Mouse (Mus musculus): ENCODE results near the gene Oxtr.

The Oxtr gene

GRCm38 (mm10) chr6:112489910-112490559 lies at the start of gene Oxtr:
Gene Oxtr (minus strand): TSS chr6:112489943.
- DNase-seq (ENCODE audit: low read depth, low spot score) = no peak

- no peak for DNase-seq (ENCODE audit: low read depth, low spot score)
Measured at GRCm38 (mm10) chr6:112525434-112525833, 35.7 kb upstream of the Oxtr start.

GRCm38 (mm10) chr6:112524459-112524858 lies 34.7 kb upstream of the Oxtr start:
- DNase-seq (ENCODE audit: low read depth, low spot score) = no peak

GRCm38 (mm10) chr6:112517991-112518390 lies 28.2 kb upstream of the Oxtr start:
- no peak for DNase-seq (ENCODE audit: low read depth, low spot score)

- DNase-seq (ENCODE audit: low read depth, low spot score) = no peak
Measured at GRCm38 (mm10) chr6:112517572-112517971, 27.8 kb upstream of the Oxtr start.

GRCm38 (mm10) chr6:112516496-112516895 lies 26.8 kb upstream of the Oxtr start:
- DNase-seq (ENCODE audit: low read depth, low spot score) = no peak

- no peak for DNase-seq (ENCODE audit: low read depth, low spot score)
Measured at GRCm38 (mm10) chr6:112514591-112514990, 24.8 kb upstream of the Oxtr start.

- no peak for DNase-seq (ENCODE audit: low read depth, low spot score)
Measured at GRCm38 (mm10) chr6:112510346-112510745, 20.6 kb upstream of the Oxtr start.

- DNase-seq (ENCODE audit: low read depth, low spot score) = no peak
Measured at GRCm38 (mm10) chr6:112509590-112510131, 19.9 kb upstream of the Oxtr start.

GRCm38 (mm10) chr6:112507617-112508016 lies 17.9 kb upstream of the Oxtr start:
- DNase-seq (ENCODE audit: low read depth, low spot score) = no peak

GRCm38 (mm10) chr6:112501156-112501555 lies 11.4 kb upstream of the Oxtr start:
- DNase-seq (ENCODE audit: low read depth, low spot score) = peak; percentile 10

GRCm38 (mm10) chr6:112499456-112499855 lies 9.7 kb upstream of the Oxtr start:
- DNase-seq (ENCODE audit: low read depth, low spot score) = no peak

- no peak for DNase-seq (ENCODE audit: low read depth, low spot score)
Measured at GRCm38 (mm10) chr6:112498716-112499115, 9.0 kb upstream of the Oxtr start.

GRCm38 (mm10) chr6:112497456-112497855 lies 7.7 kb upstream of the Oxtr start:
- DNase-seq (ENCODE audit: low read depth, low spot score) = no peak

- DNase-seq (ENCODE audit: low read depth, low spot score) = no peak
Measured at GRCm38 (mm10) chr6:112496291-112497060, 6.7 kb upstream of the Oxtr start.

GRCm38 (mm10) chr6:112495219-112495618 lies 5.5 kb upstream of the Oxtr start:
- DNase-seq (ENCODE audit: low read depth, low spot score) = no peak

GRCm38 (mm10) chr6:112494620-112495081 lies 4.9 kb upstream of the Oxtr start:
- DNase-seq (ENCODE audit: low read depth, low spot score) = peak; percentile 14

GRCm38 (mm10) chr6:112493371-112493770 lies 3.6 kb upstream of the Oxtr start:
- DNase-seq (ENCODE audit: low read depth, low spot score) = no peak

- DNase-seq (ENCODE audit: low read depth, low spot score) = no peak
Measured at GRCm38 (mm10) chr6:112492656-112493055, 2.9 kb upstream of the Oxtr start.

- DNase-seq (ENCODE audit: low read depth, low spot score) = no peak
Measured at GRCm38 (mm10) chr6:112491521-112491920, 1.8 kb upstream of the Oxtr start.

- peak; percentile 73 for DNase-seq (ENCODE audit: low read depth, low spot score)
Measured at GRCm38 (mm10) chr6:112490625-112491242, 991 bp upstream of the Oxtr start.

- no peak for DNase-seq (ENCODE audit: low read depth, low spot score)
Measured at GRCm38 (mm10) chr6:112489181-112489909, 398 bp downstream of the Oxtr start.
